Mouse (Mus musculus) heart, adult 18-20 months (tissue): ENCODE results near the gene Tbc1d10c. TPM values are rescaled to one million over a fixed set of nuclear protein-coding genes. Genes with fewer than 3 reads are reported as not detected.

Source experiments
- DNase-seq, 2 experiments: peaks; one replicate each; pipeline ENCODE4 v3.0.0; 2021 to 2022; ENCODE audit warnings: mixed read lengths in 1 of 2
- total RNA-seq, 2 experiments: library from RNA; stranded (reverse); gene quantifications; 2 replicates each; pipeline ENCODE4 v1.2.3; 2021

The Tbc1d10c gene
- total RNA-seq, 2 experiments from 2014 or later: 12.0 to 20.2 TPM

- peak; percentile 56 to 67 for DNase-seq
Measured at GRCm38 (mm10) chr19:4216041-4216685, 25.1 kb upstream of the Tbc1d10c start.

- no peak for DNase-seq
Measured at GRCm38 (mm10) chr19:4215451-4215840, 24.4 kb upstream of the Tbc1d10c start.

- DNase-seq: no peak
Measured at GRCm38 (mm10) chr19:4214771-4215450, 23.8 kb upstream of the Tbc1d10c start.

DNA sequence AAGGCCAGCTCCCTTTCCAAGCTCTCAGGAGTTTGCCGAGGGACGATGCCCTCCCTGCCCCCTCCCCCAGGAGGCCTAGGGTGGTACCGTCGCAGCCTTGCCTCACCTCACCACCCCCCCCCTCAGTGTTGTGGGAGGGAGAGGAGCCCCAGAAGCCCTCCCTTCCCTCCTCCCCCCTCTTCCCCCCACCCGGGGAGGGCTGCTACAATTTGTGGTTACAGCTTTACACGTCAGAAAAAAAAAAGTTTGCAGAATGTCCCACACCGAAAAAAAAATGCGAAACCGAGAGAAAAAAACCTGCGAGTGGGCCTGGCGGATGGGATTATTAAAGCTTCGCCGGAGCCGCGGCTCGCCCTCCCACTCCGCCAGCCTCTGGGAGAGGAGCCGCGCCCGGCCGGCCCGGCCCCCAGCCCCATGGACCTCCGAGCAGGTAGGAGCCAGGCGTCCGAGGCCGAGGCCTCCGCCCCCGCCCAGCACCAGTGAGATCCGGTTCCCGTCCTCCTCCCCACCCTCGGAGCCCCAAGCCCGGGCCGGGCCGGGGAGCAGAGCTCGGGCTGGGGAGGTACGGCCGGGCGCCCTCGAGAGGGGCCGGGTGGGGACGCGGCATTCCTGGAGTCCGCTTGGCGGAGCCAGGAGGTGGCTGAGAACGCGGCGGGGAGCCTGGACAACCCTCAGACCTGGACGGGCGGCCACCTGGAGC is 23.1 kb upstream of the Tbc1d10c start, which contains the start of the genes Clcf1 and AC109138.7:
Clcf1 (plus strand) TSS at position 168 of the 700 bp plus-strand sequence.
AC109138.7 (plus strand) TSS at position 287 of the 700 bp plus-strand sequence.
- DNase-seq: peak; percentile 60 to 70

DNA sequence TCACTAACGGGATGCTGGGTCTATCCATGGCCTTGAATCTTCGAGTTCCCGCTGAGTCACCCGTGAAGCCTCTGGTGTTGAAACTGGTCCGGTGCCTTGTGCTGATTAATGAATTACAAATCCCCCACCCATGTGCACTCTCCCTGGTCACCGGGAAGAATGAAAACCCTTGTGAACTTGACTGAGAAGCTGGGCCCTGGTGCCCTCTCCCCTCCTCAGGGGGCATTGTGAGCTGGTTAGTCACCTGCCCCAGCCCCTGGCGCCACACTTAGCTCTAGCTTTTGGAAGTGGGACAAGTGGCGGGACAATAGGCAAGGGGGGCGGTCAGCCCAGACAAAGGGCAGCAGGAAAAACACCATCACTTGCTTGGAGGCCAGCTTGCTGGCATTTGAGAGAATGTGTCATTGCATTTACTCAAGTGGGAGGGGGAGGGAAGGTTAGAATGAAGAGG is 22.5 kb upstream of the Tbc1d10c start:
- peak in 1 of 2 experiments; percentile 62 for DNase-seq

DNA sequence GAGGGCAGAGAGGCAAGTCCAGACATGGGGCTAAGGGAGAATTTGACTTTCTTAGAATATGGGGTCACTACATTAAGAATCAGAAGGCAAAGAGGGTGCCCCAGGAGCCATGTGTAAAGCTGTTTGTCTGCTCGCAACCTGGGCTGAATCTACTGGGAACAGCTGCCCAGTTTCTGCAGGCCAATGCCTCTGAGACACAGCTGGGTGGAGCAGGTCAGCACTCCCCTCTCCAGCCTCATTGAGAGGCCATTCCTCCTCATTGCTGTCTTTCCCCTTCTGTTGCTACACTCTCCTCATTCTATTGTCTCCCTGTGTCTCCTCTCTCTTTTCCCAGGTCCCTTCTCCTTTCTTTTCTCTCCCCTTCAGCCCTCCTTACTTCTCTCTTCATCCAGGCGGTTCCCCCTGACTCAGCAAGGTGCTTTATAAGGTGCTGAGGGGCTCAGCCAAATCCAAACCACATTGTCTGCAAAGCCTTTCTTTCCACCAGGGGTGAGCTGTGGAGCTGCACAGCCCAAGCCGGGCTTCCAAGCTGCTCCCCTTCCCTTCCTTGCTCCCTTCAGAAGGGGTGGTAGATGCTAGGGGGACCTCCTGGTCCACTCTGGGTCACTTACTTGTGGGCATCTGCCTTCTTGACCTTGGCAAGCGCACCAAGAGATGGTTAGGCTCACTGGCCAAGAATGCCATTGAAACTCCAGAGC is 21.0 kb upstream of the Tbc1d10c start:
- no peak for DNase-seq

DNA sequence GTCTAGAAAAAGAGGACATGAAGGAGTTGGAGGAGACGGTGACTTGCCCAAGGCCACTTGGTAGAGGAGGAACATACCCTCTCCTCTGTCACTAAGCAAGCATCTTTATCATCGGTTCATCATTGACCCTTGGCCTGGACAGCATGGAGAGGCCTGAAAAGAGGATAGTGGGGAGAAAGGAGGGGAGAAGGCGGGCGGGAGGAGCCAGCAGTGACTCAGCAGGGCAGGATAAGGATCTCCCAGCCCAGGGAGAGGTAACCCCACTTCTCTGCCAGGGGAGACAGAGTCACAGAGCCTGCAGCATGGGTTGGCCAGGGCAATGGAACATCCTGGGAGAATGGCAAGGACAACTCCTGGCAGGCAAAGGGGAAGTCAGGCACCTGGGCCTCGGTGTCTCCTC is 17.5 kb upstream of the Tbc1d10c start:
- no peak for DNase-seq

GRCm38 (mm10) chr19:4206971-4207370 is 15.9 kb upstream of the Tbc1d10c start:
- peak; percentile 77 to 82 for DNase-seq

DNA sequence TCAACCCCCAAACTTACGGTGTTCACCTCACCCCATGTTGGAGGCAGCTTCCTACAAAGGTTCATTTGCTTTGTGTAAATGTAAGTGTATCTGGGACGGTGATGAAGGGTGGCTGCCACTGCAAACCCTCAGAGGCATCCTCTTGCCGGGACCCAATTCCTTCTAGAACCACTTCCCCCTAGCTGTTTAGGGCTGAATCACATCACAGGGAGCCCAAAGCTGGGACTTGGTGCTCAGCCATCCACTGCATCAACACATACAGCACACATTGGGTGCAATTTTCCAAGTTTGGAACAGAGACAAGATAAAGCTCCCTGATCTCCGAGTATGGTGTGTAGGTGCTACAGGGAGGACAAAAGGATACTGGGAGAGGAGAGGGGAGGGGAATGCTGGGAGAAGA is 13.8 kb upstream of the Tbc1d10c start:
- no peak for DNase-seq

GRCm38 (mm10) chr19:4203604-4204326 is 12.7 kb upstream of the Tbc1d10c start:
- DNase-seq: peak in 1 of 2 experiments; percentile 55

DNA sequence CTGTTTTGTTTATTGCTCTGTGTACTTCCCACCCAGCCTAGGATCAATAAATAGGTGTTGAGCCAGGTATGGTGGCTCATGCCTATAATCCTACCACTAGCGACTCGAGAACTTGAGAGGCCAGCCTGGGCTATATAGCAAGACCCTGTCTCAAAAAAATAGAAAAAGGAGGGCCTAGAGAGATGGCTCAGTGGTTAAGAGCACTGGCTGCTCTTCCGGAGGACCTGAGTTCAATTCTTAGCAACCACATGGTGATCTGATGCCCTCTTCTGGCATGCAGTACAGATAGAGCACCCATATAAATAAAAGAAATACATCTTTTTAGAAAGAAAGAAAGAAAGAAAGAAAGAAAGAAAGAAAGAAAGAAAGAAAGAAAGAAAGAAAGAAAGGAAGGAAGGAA is 12.1 kb upstream of the Tbc1d10c start:
- no peak for DNase-seq

DNA sequence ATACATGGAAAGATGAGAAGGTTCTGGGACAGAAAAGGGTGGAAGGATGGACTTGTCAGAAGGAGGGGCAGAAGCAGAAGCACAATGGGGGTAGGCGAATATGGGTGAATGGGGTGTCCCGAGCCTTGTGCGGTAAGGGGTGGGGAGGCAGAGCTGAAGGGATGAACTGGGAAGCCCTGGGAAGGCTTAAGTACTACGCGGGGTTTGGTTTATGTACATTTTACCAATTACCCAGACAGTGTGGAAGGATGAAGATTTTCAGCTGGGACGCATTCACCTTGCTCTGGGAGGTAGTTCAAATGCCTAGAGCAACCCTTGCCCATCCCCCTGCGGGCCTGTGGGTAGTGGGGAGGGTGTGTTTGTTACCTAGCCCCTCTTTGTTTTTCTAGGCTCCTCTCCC is 11.1 kb upstream of the Tbc1d10c start:
- DNase-seq: peak in 1 of 2 experiments; percentile 46

DNA sequence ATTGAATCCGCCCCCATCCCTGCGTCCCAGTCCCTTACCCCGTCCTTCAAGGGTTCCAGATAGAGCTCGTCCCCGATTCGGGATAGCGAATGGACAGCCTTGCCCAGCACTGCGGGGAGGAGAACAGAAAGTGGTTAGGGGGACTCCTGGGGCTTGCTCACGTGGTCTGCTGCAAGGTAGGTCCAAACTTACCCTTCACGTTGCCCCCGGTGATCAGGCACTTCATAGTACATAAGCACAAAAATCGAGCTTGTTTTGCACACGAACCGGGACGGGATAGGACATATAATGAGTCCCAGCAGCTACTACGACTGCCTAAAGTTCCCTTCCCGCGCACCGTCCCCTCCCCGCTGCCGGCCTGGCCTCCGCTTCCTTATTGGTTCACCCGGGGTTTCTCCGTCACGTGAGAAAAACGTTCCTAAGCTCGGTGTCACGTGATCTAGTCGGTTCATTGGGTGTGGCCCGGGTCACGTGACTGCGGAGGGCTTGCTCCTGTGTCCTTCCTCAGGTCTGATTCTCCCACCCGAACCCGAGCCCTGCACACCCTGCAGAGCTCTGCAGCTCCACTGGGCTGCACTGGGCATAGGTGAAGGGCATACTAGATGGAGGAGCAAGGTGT is 10.3 kb upstream of the Tbc1d10c start, which contains the start of gene Rad9a:
Rad9a (minus strand) TSS at position 372 of the 619 bp plus-strand sequence.
- DNase-seq: peak; percentile 98

DNA sequence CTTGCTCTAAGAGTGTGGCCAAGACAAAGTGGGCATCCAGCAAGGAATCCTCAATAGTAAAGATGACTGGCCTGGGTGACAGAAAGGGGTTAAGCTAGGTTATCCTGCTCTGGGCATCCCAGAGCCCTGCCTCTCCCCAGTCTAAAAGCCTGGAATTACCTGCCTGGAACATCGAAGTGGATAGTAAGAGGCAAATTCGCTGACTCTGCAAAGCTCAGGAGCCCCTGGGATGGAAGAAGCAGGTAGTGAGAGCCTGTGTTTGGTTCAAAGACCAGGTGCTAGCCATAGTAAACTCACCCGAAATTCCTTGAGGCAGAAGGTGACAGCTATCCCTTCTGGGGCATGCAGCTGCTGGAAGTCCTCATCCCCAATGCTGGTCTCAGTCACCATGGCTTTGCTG is 6.1 kb upstream of the Tbc1d10c start:
- DNase-seq: no peak

DNA sequence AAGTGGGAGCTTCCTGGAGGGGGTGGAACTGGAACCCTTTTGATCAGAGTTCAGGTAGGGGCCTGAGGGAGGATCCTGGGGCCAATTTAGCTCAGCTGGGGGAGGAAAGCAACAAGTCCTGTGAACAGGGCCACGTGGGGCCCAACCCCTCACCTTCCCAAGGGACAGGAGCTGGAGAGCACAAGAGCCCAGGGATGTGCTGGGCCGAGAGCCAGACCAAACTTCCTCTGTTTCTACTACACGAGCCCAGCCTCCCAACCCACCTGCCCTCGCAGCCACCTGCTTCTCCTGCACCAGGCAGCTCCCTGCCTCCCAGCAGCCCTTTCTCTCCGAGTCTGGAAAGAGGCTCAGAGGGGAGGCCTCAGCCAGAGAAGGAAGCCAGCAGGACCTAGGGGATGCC is 5.5 kb upstream of the Tbc1d10c start:
- peak; percentile 56 to 68 for DNase-seq

DNA sequence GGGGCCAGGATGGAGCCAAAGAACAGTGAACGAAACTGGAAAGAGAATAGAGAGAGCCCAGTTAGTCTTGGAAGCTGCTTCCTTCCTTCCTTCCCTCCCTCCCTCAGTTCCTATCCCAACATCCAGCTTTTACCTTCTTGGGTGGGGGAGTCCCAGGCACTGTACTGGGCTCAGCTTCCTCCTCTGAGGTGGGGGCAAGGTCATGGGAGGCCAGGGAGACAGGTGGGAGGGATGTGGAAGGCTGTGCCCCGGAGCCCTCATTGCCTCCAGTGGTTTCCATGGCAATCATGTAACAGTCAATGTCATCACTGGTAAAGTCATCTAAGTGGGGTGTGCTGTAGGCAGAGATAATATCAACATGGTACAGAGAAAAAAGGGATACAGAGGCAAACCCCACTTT is 5.0 kb upstream of the Tbc1d10c start:
- no peak for DNase-seq

DNA sequence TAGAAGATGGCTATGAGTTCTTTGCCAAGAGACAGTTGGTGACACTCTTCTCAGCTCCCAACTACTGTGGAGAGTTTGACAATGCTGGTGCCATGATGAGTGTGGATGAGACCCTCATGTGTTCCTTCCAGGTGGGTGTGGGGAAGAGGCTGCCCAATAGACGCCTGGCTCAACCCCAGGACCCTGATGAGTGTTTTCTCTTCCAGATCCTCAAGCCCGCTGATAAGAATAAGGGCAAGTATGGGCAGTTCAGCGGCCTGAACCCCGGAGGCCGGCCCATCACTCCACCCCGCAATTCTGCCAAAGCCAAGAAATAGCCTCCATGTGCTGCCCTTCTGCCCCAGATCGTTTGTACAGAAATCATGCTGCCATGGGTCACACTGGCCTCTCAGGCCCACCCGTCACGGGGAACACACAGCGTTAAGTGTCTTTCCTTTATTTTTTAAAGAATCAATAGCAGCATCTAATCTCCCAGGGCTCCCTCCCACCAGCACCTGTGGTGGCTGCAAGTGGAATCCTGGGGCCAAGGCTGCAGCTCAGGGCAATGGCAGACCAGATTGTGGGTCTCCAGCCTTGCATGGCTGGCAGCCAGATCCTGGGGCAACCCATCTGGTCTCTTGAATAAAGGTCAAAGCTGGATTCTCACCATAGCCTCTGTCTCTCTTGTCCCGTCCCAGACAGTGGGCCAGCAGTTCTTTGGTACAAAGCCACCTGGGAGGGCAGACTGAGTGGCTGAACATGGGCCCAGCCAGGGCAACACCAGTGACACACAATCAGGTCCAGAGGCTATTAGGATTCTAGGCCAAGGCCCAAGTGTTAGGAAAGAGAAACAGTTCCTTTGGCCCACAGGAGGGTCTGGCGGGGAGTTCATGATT is 3.9 kb upstream of the Tbc1d10c start:
- DNase-seq: no peak

DNA sequence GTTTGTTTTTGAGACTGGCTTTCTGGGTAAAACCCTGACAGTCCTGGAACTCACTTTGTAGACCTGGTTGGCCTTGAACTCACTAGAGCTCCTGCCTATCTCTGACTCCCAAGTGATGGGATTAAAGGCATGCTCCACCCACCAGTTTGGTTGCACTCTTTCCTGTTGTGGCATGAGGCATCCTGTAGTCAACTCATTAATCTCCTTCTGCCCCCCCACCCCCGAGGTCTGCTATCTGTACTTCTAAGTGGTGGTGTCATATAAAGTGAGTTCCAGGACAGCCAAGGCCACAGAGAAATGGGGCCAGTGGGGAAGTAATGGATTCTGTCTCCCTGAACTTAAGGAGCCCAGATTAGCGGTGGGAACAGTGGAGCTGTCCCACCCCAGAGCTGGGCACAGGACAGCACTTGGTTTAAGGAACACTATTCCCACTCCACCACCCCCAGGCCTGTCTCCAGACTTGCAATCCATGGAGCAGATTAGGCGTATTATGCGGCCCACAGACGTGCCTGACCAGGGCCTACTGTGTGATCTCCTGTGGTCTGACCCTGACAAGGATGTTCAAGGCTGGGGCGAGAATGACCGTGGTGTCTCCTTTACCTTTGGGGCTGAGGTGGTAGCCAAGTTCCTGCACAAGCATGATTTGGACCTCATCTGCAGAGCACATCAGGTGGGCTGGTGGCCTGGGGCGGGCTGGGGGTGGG is 3.1 kb upstream of the Tbc1d10c start:
- DNase-seq: no peak

- no peak for DNase-seq
Measured at GRCm38 (mm10) chr19:4193129-4193528, 2.0 kb upstream of the Tbc1d10c start.
